Mouse (Mus musculus) gastrocnemius, postnatal 25 days (tissue): ENCODE results near the gene Ncln. TPM values are rescaled to one million over a fixed set of nuclear protein-coding genes. Genes with fewer than 3 reads are reported as not detected.

Experiments
- DNase-seq: peaks from one replicate; pipeline ENCODE4 v3.0.0; 2022
- long read RNA-seq, 2 experiments: library from polyadenylated mRNA; stranded (forward); transcript quantifications; one replicate each; pipeline ENCODE4 v2.0.0; 2021
- total RNA-seq, 2 experiments: library from RNA; stranded (reverse); gene quantifications; 1 replicate in 1 of 2; 2 replicates in 1 of 2; pipeline ENCODE4 v1.2.3; 2021

Ncln gene
- 10 to 100 TPM; 34.2 to 47.8 TPM for total RNA-seq
- long read RNA-seq, experiment 1, transcript Ncln-201 (14 exons, 3,118 nt), result major isoform, 8 of 32 reads
- long read RNA-seq, experiment 1, partial matches to known transcripts, result 3 of 32 reads
- long read RNA-seq, experiment 1, other reads (novel, unspliced or antisense), result 16 of 32 reads
- long read RNA-seq, experiment 2, transcript Ncln-201 (14 exons, 3,118 nt), result major isoform, 13 of 35 reads
- long read RNA-seq, experiment 2, transcript Ncln-202 (14 exons, 2,841 nt), result minor isoform, 11 of 35 reads
- long read RNA-seq, experiment 2, partial matches to known transcripts, result 3 of 35 reads
- long read RNA-seq, experiment 2, other reads (novel, unspliced or antisense), result 7 of 35 reads

DNA sequence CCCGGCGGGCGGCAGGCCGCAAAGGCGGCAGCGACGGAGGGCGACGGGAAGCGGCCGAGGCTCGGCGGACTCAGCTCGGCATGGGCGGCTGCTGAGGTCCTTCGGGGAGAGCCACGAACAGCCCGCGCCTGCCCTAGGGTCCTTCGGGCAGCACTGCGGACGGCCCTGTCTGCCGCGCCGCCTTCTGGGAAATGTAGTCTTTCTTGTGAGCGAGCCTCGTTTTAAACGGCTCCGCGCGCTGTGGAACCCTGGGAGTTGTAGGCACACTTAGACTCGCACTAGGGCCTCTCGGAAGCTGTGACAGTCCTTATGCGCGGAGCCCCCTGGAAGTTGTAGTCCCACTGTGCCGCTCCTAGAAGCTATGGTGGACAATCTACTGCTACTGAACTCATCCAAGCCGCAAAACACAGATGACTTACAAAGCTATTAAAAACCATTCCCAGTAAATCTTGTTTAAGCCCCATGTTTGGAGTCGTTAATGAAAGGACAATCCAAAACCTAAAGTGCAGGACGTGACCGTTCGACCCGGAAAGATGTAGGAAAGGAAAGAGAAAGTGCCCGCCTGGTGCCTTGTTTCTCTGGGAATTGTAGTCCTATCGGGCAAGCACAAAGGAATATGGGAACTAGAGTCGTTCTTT, at the start of gene Ncln:
Gene Ncln, minus strand, starts transcription at position 129 of the 638 bp plus-strand sequence.
- DNase-seq, result peak; percentile 97

GRCm38 (mm10) chr10:81545161-81545747, 49.1 kb upstream of the Ncln start, which contains the start of gene Gna11:
Gene Gna11, minus strand, starts transcription at chr10:81545190.
- peak; percentile 100 for DNase-seq

DNA sequence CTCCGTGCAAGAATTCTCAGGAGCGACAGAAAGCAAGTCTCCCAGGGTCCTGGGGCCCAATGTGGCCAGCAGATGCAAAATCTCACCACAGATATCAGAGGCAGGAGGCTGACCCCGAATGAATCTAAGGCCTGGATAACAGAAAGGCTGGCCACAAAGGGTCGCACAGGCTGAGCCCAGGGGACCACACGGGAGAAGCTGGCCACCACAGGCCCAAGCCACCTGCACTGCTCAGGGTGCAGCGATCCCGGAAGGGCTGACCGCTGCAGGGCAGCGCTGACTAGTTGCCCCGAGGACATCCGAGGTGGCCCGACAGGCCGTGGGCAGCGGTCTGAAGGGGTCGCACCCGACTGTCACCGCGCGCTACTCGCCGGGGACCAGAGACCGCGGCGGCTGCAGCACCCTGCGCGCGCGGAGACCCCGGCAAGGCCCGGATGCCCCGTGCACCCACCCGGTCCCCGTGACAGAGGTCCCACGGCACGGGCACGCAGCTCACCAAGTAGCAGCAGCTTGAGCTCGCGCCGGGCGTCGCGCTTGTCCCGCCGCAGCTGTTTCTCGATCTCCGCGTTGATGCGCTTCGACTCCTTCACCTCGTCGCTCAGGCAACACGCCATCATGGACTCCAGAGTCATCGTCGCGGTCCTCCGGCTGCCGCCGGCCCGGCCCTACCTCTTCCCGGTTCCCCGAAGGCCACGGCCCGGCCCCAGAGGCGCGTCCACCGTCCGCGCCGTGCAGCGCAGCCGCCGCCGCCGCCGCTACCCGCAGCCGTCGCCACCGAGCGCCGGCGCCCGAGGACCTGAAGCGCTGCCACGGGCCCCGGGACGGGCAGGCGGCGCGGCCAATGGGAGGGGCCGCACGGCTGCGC, 48.3 kb upstream of the Ncln start:
- DNase-seq, result no peak

GRCm38 (mm10) chr10:81543633-81544032, 47.4 kb upstream of the Ncln start:
- DNase-seq, result no peak

DNA sequence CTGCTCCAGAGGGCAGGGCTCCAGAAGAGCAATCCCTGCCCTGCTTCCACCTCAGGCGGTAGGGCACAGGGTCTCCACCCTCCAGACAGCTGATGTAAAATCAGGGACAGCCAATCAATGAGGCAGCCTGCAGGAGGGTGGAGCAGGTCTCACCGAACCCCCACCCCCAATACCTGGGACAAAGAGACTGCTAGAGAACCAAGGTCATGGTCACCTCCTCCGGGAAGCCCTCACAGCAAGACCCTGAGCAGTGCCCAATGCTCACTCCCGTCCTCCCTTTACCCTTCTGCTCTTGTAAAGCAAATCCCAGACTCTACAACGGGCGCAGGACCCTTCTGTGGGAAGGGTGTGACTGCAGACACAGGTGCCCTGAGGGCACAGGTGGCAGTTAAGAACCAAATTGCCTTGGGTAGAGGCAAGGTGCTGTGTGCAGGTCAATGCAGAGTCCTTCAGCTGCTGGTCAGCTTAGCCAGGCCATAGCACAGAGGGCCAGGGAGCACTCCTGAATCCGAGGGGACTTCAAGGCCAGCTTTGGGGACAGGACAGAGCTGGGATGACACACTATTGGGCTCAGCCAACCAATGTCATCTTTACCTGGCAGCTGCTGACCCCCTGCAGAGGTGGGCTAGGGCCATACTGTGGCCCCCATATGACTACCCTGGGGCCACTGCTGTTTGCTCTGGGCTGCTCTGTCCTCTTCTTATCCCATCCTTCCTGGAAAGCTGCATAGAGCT, 46.7 kb upstream of the Ncln start:
- DNase-seq, result no peak

- DNase-seq, result peak; percentile 80
Observed at GRCm38 (mm10) chr10:81541803-81542202, 45.6 kb upstream of the Ncln start.

DNA sequence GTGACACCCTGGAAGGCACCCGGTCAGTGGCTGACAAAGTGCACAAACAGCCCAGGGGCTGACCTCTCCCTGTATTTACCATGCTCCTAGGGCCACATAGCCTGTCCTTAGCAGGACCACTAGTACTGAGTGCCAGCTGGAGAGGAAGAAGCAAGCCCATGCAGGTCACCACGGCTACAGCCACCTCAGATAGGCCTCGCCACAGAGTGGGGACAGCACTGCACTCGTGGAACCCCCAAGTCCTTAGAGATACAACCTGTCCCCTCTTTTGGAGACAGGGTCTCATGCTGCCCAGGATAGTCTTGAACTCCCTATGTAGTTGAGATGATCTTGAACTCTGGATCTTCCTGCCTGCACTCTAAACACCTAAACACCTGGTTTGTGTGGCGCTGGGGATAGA, 45.2 kb upstream of the Ncln start:
- DNase-seq, result no peak

DNA sequence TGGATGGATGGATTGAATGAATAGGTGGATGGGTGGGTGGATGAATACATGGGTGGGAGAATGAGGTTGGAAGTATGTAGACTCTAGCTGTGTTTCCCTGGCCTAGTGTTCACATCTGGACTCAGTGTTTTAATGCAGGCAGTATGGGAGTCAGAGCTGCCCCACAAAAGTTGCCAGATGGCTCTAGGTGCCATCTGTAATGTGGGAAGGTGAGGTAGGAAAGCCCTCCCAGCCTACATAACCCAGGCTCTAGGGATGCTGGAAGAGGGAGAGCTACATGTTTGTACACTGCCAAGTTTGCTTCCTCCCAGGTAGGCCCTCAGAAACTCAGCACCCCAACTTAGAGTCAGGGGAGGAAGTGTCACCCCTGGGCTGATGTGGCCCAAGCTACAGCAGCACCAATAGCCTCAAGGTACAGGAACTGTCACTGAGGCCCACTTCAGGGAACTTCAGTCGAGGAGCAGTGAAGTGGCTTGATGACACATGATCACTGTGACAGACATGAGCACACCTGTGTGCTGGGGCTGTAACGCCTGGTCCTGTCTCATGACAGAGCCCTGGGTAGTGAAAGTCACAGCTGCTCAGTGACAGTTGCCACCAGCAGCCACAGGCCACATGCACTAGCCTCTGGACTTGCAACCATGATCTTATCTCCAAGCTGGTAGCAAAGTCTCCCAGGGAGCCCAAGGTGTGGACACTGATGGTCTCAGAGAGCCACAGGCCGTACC, 42.3 kb upstream of the Ncln start:
- no peak for DNase-seq

DNA sequence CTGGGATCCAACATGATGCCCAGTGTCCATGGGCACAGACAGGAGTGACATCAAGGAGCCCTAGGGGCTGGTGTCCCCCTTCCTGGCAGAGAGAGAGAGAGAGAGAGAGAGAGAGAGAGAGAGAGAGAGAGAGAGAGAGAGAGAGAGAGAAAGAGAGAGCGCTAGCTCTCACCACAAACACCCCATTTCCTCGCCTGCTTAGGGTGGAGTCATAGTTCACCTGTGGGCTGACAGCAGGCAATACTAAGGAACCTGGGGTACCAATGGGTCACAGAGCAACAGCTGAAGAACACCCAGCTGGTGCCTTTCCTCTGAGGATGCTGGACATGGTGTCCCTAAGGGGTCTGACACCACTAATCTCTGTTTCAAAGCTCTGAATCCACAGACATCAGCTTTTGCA, 41.2 kb upstream of the Ncln start:
- no peak for DNase-seq

DNA sequence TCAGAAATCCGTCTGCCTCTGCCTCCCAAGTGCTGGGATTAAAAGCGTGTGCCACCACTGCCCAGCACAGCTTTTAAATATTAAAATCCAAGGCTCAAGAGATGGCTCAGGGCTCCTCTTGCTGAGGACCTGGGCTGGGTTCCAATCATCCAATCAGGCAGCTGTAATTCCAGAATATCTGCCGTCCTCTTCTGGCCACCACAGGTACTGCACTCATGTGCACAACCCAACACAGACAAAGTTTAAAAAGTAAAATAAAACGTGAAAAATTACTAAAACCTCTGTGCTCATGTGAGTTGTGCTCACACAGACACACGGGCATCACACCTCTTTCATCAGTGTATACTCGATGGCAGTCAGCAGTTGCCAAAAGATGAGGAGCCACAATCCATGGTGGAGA, 40.5 kb upstream of the Ncln start:
- DNase-seq, result no peak

GRCm38 (mm10) chr10:81534826-81535225, 38.6 kb upstream of the Ncln start:
- no peak for DNase-seq

DNA sequence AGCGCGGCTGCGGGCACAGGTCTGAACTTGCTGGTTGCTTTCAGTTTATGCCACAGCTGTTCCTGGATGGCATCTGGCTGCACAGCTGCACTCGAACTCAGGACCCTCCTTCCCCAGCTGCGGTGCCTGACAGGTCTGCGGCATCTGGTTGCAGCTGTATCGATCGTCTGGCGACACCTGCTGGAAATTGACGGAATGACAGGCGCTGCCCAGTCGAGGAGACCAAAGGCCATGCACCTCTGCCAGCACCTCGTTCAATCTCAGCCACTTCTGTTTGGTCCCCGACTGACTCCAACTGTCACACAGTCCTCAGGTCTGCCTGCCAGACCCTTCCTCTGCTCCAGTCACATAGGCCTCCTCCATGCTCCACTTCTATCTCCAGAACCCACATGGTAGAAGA, 30.6 kb upstream of the Ncln start:
- peak; percentile 66 for DNase-seq

GRCm38 (mm10) chr10:81525017-81525694, 29.0 kb upstream of the Ncln start:
- no peak for DNase-seq

GRCm38 (mm10) chr10:81524051-81524605, 27.9 kb upstream of the Ncln start, which contains the start of gene Gna15:
Gene Gna15, minus strand, starts transcription at chr10:81524225.
- no peak for DNase-seq

GRCm38 (mm10) chr10:81523570-81523969, 27.4 kb upstream of the Ncln start:
- no peak for DNase-seq

GRCm38 (mm10) chr10:81523142-81523541, 26.9 kb upstream of the Ncln start:
- no peak for DNase-seq

DNA sequence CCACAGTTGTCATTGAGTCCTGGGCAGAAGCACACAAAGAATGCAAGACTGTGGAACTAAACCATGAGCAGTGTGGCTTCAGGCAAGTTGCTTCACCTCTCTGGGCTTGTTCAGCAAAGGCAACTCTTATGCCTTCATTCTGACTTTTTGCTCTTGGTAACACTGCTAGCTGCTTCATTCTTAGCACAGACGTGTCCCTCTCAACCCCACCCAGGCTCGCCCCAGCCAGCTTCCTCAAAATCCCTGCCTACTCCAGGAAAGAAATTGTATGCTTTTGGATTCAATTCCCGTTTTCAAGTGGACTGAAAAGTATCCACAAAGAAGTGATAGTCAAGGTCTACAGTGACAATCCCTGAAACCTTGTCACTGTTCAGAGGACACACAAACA, 23.8 kb upstream of the Ncln start:
- DNase-seq, result no peak

GRCm38 (mm10) chr10:81519227-81519977, 23.2 kb upstream of the Ncln start:
- no peak for DNase-seq

DNA sequence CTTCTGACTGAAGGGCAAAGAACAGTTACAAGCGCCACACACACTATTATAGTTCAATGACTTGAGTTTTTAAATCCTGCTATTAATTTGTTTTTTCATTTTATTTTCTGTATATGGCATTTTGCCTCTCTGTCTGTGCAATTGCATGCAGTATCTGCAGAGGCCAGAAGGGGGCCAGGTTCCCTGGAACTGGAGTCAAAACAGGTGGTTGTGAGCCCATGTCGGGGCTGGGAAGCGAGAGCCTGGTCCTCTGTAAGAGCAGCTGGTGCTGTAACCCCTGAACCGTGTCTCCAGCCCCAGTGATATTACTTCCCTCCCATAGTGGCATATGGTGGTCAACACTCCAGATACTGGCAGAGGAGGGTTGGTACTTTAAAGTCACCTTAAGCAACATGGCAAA, 22.4 kb upstream of the Ncln start:
- no peak for DNase-seq
